Mouse (Mus musculus) layer of hippocampus, adult 9-11 months (tissue): ENCODE results near the gene C130032M10Rik.

Experiments used
- DNase-seq: peaks from one replicate; pipeline ENCODE4 v3.0.0; 2022

C130032M10Rik gene

DNA sequence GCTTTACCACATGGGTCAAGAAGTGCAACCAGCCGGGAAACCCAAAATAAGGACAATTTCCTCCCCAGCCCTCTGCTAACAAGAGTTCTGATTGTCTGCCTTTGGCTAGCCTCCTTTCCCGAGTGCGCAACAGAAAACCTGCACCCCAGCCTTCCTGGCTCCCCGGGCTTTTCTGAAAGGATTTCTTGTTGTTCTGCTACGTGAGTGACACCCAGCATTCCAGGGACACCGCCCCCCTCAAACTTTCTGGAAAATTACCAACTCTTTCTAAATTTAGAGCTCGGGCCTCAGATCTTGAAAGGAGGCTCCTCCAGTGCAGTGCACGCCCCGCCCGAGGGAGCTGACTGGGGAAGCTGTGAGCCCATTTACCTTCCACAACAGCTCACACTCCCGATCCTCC is at the start of gene C130032M10Rik:
TSS of gene C130032M10Rik (plus strand) at position 334 of the 400 bp plus-strand sequence.
- no peak for DNase-seq

DNA sequence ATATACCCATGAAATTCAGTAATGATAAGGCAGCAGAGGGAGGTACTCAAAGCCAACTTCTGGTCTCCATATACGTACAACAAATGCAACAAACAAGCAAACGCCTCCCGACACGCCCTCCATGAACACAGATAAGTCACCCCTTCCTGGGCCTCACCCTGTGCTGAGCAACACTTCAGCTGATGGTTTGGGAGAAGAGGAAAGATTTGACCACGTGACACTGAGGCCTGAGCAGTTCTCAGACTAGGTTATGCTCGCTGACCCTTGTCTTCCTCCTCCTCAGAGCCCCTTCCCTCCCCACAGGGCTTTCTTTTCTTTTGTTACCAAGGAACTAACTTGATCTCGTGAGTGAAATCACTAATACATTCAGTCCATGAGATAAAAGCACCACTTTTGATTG is 48.6 kb upstream of the C130032M10Rik start:
- DNase-seq: no peak

DNA sequence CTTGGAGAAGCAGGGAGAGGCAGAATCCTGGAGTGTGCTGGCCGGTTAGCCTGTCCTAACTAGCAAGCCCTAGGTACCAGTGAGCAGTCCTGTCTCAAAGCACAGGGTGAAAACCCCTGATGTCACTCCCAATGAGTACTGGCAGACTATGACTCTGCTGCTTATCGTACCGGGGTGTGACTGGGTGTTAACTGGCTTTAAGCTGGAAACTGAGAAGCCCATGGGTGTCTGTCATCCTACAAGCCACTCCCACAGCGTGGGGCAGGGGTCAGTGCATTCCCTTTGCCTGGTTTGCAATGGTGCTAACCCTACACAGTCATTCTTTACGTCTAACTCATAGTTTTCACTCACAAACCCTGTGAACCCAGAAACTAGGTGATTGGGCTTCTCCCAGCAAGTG is 47.3 kb upstream of the C130032M10Rik start:
- DNase-seq: no peak

DNA sequence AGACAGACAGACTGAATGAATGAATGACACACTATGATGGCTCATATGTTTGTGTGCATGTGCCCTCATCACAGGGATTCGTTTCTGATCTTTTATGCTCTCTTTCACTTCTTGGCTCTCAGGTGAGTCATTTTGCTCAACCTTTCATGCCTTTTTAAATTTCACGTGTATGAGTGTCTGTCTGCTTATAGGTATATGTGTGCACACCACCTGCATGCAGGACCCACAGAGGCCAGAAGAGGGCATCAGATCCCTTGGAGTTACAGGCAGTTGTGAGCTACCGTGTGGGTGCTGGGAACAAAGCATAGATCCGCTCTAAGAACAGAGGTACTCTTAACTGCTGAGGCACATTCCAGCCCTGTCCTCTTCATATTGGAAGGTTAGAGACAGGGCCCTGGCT is 46.8 kb upstream of the C130032M10Rik start:
- DNase-seq: no peak

DNA sequence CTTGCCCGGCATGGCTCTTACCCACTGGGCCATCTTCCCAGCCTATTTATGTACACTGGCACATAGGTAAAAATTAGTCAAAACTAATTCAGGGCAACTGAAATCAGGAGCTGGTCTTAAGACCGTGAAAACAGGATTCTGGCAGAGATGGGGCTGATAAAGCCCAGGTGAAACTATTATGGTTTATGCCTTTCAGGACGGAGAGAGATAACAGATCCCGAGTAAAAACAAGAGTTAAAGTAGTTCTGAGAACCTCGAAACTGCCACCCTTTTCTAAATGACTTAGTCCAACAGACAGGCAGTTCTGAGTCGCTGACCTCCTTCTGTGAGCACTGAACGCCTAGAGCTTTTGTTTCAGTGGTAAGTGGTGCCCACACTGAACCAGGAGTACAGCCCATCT is 43.6 kb upstream of the C130032M10Rik start:
- DNase-seq: no peak

DNA sequence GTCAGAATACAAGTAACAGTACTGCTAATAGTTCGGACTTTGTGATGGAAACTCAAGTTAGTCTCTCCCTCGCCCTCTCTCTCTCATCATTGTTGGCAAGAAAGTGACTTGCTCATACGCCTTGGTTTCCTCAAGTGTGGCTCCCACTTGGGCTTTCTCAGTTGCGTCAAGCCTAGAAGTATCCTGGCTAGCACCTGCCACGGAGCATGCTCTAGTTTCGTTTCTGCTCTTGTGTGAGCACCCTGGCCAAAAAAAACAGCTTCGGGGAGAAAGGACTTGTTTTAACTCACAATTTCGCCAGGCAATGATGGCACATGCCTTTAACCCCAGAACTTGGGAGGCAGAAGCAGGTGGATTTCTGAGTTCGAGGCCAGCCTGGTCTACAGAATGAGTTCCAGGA is 38.5 kb upstream of the C130032M10Rik start:
- DNase-seq: no peak

DNA sequence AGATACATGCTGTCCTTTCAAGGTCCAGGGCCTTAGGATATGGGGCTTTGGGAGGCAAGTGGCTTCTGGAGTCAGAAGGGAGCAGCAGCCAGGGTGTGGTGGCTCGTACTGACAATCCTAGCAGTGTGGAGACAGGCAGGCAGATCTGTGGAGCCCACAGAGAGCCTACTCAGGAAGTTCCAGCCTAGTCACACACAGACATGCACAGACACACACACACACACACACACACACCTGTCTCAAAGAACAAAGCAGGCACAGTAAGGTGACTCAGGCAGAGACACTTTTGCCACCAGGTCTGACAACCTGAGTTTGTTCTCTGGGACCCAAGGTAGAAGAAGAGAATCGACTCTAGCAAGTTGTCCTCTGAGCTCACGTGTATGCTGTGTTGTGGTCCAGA is 34.6 kb upstream of the C130032M10Rik start:
- DNase-seq: no peak

DNA sequence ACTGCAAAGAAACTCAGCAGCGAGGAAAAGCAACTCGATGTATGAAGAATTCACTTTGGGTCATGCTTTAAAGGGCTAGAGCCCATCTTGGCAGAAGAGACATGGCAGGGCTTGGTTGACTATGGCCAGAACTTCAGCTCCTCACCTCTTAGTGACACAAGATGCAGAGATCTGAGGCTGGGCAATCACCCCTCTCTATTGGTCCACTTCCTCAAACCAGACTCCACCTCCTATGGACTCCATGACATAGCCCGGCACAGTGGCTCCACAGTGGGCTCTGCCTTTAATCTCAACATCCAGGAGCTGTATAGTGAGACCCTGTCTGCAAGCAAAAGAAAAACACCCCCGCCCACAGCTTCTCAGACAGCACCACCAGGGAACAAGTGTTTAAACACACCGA is 30.7 kb upstream of the C130032M10Rik start:
- no peak for DNase-seq

DNA sequence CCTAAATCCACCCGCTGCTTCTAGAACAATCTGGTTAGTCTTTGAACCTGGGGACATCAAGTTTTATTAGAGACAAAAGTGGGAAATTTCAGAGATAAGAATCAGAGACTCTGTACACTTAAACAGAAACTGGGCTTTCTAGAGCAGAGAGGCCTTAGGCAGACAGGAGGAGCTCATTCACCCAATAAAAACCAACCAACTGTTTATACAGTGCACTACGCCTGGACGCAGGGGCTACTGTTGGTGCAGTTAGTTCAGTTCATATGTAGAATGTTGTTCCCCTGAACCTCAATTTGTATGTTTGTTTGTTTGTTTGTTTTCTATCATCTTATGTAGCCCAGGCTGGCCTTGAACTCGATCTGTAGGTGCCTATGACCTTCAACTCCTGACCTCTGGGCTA is 28.7 kb upstream of the C130032M10Rik start:
- DNase-seq: no peak

DNA sequence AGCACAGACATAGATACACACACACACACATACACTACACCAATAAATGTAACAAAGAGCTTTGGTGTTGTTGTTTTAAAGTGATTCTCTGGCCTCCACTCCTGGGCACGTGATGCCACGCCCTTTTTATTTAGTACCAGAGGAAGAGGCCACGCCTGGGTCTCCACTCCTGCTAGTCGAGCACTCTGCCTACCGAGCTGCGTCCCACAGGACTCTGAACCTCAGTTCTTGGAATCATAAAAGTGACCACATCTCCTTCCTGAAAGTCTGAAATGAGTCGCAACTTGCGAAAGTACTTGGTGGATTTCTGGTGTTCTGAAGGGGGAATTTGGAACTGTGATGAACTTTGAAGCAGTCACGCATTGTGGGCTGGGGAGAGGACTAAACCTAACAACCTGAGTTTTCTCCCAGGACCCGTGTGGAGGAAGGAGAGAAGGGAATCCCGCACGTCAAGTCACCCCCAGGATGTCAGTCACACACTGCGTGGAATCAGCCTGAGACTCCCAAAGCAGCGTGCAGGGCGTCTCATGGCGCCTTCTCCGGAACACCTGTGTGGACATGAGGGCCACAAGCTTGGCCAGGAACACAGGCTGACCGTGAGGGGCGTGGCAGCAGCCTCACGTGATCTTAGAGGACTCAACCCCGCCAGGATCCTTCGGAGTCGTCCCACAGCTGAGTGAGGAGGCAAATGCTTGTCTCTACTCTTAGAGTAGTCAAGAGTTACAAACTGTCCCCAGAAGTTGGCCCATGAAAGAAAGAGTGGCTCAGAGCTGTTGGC is 27.8 kb upstream of the C130032M10Rik start:
- no peak for DNase-seq

DNA sequence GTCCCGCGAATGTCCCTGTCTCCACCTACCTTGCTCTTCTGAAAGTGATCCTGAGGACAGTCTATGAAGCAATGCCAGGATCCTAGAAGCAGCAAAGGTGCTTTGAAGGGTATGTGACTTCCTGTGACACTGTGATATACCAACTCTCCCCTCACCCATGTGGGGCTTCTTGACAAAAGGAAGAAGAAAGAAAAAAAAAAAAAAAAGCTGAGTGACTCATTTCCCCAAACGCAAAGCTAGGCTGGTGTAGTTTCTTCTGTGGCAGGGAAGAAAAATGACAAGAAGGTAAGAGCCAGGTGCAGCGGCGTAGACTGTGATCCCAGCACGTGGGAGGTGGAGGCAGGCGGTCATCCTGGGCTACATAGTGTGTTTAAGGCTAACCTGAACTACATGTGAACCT is 19.0 kb upstream of the C130032M10Rik start:
- DNase-seq: no peak

DNA sequence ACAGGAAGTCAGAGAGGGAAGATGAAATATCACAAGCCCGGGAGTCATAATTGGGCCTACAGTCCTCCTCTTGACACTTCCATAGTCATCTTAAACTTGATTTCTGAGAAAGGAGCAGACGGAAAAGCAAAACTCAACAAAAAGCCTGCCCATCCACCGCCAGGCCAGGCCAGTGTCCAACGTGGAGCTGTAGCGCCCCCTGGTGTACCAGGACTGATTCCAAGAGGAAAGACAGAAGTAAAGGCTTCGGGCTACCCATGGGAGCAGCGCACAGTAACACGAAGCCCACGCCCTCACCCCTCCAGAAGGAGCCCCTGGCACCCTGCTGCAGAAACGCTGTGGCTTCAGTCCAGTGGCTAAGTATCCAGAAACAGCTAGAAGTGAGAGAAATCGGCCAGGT is 17.3 kb upstream of the C130032M10Rik start:
- DNase-seq: peak; percentile 47

DNA sequence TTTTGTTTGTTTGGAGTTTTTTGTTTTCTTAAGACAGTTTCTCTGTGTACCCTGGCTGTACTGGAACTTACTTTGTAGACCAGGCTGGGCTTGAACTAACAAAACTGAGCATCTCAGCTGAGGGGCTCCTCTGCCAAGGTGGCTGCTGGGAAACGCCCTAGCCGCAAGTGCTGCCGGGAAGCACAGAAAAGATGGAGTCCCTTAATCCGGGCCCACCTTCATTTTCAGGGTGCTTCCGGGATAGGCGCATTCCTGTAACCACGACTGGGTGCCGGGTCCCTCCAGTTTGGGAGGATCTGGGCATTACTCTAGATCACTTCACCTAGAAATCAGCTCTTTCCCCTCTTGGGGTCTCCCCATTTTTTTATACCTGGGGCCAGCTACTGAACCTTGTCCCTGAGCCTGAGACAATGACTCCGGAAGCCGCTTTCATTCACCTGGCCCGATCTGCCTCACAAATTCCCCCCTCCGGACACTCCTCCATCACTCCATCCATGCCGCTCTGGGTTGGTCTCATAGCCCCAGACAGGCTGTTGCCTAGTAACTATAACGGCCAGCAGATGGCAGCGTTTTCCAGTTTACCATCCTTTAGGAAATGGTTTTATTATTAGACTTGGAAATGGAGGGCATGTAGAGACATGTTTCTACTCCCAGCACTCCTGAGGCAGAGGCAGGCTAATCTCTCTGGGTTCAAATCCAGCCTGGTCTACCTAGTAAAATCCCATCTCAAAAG is 15.5 kb upstream of the C130032M10Rik start:
- DNase-seq: peak; percentile 23

DNA sequence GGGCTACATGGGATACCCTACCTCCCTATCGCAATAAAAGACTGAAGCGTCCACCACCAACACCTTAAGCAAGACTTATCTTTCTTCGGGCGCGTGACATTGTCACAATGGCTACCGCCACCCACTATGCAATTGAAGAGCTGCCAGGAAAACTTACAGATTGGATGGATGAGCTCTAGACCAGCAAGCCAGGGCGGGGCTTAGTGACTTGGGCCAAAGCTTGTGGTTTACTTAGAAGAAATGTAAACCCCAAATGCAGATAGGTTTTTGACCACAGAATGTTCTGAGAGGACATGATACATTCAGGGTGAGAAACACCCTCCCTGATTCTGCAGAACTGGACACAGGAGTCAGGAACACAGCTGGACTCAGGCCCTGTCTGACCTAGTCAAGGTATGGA is 14.4 kb upstream of the C130032M10Rik start:
- DNase-seq: no peak

DNA sequence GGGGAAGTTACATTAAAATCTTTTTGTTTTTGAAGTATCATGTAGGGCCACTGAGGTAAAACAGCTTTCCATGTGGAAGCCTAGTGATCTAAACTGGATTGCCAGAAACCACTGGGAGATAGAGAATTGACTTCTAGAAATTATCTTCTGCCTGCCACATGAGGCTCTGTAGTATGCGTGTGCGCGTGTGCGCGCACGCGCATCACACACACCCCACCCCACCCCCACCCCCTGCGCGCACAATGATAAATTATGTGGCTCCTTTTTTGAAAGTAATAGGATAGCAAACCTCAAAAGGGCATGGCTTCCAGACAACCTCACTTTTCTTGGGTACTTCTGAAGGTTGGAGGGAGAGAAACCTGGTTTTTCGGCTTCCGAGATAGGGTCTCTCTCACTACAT is 13.6 kb upstream of the C130032M10Rik start:
- DNase-seq: no peak

DNA sequence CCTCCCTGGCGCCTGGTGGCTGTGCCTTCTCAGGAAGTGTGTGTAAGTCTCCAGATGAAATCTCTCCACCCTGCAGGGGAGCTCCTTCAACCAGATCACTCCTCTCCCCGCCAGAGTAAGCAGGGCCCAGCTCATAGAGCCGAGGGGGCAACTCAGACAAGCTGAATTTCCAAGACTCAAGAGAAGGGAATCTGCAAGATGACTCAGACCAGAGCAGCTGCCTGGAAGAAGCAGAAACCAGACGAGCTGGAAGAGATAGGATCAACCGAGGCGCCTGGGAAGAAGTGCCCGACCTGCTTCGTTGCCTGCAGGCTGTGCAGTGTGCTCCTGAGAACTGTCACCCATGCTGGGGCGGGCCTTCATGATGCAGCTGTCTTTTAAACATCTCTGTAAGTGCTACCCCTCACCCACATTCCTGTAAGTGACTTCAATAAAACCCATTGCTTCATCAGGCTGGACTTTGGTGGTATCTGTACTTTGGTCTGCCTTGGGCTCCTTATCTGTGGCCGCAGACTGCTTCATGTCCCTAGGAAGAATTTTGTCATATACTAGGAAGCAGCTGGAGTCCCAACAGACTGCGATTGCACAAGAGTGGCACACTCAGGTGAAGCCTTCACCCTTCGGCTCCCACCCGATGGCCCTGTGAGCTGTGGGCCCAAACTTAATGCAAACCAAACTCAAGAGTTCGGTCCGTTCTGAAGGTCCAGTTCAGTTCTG is 12.6 kb upstream of the C130032M10Rik start:
- DNase-seq: no peak

DNA sequence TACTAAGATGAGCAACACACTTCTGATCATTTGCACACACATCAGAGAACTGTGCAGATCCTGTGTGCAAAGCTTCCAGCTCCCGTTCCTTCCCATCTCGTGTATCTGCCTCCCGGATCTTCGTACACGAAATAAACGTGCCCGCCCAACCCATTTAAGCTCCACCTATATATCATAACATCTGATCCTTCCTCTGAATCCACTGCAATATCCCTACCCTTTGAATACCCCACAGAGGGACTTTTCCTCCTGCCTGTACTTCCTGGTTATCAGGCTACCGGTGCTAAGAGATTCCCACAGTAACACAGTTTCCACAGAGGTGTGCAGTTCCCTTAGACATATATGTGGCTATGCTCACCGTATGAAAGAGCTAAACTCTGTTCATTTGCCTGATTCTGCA is 10.7 kb upstream of the C130032M10Rik start, which contains the start of gene Ccr4:
TSS of gene Ccr4 (minus strand) at position 101 of the 400 bp plus-strand sequence.
- no peak for DNase-seq

DNA sequence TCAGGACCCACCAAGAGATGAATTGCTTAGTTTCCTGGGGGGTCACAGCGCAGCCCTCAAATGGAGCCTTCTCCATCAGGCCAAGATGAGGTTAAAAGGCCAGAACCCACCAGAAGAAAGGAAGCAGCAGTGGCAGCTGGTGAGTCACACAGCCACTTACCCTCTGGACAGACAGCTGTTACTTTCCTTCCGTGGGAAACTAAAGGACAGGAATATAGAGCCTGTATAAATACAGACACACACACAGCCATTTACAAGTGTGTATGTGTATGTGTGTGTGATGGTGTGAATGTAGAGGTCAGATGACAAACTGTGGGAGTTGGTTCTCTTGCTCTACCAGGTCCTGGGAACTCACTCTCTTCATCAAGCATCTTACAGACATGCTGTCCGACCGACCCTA is 8.9 kb upstream of the C130032M10Rik start:
- no peak for DNase-seq

DNA sequence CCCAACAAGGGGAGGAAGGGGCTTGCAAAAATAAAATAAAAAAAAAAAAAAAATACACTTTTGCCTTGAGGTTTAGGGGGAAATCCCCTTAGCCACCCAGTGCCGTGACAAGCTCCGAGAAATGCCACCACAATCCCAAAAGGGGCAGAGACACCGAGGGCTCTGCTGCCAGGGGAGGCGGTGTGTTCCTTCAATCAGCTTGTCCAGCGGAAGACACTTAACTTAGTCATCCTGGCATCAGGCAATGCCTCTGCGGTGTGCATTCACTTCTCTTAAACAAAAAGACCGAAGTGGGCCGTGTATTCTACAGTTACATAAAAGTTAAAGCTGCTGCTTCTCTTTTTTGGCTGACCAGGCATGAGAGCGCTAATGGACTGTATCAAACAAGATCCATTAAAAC is 8.1 kb upstream of the C130032M10Rik start:
- DNase-seq: no peak

DNA sequence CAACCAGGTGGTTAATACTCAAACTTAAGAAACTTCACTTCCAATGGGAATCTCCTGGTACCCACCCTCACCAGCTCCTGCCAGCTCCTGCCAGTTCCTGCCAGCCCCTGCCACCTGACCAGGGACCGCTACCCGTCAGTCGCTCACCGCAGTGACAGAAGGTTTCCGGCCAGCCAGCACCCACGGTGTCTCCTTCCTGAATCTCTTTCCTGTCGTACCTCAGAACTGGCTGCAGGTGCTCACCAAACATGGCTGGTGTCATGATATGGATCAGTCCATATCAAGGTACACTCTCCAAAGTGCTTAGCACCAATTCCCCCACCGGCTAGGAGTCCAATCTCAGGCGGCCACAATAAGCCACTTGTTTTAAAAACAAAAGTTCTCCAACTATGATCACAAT is 5.7 kb upstream of the C130032M10Rik start:
- DNase-seq: no peak

DNA sequence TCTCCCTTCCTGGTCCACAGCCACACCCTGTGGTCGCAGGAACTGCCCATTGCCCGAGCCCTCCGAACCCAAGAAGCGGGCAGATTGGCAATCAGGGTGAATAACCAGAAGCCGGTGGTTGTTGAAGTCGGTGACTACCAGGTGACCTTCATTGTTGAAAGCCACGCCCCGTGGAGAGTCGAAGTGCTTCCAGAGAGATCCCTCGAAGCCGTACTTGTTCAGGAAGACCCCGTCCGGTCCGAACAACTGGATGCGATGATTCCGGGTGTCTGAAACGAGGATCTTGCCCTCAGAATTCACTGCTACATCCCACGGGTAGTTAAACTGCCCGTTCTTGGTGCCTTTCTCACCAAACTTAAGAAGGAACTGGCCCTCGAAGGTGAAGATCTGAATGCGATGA is 2.7 kb upstream of the C130032M10Rik start:
- no peak for DNase-seq

DNA sequence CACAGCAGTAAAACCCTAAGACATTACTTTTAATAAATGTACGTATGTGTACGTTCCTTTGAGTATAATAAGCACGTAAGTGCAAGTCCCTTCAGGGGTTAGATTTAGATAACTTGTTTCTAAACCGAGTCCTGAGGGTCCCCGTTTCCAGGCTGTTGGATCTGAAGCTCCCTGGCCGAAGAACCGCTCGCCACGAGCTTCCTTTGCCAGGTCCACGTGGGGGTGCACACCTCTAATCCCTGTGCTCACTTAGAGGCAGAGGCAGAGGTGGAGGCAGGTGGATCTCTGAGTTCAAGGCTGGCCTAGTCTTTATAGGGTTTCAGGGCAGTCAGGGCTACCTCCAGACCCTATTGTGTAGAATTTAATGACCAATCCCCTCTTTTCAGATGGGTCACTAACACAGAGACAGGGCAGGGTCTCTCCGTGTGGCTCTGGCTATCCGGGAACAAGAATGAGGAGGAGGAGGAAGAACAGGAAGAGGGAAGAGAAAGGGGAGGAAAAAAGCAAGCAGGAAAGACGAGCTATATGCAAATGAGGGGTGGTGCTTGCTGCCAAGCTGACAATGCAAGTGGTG is 2.5 kb downstream of the C130032M10Rik start:
- no peak for DNase-seq

DNA sequence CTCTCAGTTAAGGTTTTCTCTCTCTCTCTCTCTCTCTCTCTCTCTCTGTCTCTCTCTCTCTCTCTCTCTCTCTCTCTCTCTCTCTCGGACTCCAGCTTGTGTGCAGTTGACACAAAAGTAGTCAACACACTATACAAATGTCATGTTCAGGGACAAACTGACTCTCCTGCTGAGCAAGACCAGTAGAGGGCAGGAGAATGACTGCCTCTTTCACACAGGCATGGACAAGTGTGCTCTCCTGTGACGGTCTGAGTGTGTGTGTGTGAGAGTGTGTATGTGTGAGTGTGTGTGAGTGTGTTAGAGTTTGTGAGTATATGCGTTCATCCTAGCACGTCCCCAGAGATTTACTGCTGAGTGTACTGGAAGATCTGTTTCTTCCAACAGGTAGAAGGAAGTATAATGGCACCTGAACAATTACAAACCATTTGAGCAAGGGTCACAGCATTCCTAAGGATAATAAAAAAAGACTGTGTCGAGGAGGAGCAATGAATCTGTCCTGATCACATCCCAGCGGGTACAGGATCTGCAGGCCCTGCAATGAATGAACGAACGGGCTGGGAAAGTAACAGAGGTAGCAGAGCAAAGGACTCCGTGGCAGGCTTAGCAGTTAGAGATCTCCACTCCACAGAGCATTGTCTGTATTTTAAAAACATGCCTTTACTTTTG is 3.4 kb downstream of the C130032M10Rik start:
- DNase-seq: no peak
